Mouse (Mus musculus) urinary bladder, adult 2 months (tissue): Measurements from ENCODE around the gene Emc3. TPM values are rescaled to one million over a fixed set of nuclear protein-coding genes. Genes with fewer than 3 reads are reported as not detected.

Experiments
- polyA plus RNA-seq: library from polyadenylated mRNA; depleted of rRNA; stranded (reverse); fragments of >200 nt; gene quantifications from 2 replicates; pipeline ENCODE4 v1.2.3, GENCODE M21; 2012; rRNA removed

Emc3 gene
- polyA plus RNA-seq, 1 experiment, result 82.4 TPM

Other genes starting within 250 kb of the Emc3 start
- 0.03 and 0.18 TPM in 2 replicates for gene Cpne9, start 249.3 kb downstream of the Emc3 start, polyA plus RNA-seq
- 18.3 and 19.7 TPM in 2 replicates for gene Brpf1, start 224.5 kb downstream of the Emc3 start, polyA plus RNA-seq
- gene Ogg1, start 204.7 kb downstream of the Emc3 start, polyA plus RNA-seq, result 16.3 and 19.1 TPM in 2 replicates
- 71.5 and 80.8 TPM in 2 replicates for gene Camk1, start 187.7 kb downstream of the Emc3 start, polyA plus RNA-seq
- 36.3 and 38.5 TPM in 2 replicates for gene Tada3, start 153.8 kb downstream of the Emc3 start, polyA plus RNA-seq
- gene Arpc4, start 153.5 kb downstream of the Emc3 start, polyA plus RNA-seq, result 116 TPM in 2 replicates
- gene Ttll3, start 142.4 kb downstream of the Emc3 start, polyA plus RNA-seq, result 6.3 and 8.5 TPM in 2 replicates
- gene Rpusd3, start 112.3 kb downstream of the Emc3 start, polyA plus RNA-seq, result 11.8 and 17.3 TPM in 2 replicates
- gene Cidec, start 95.9 kb downstream of the Emc3 start, polyA plus RNA-seq, result 31.0 and 68.5 TPM in 2 replicates
- 54.5 and 61.3 TPM in 2 replicates for gene Jagn1, start 89.1 kb downstream of the Emc3 start, polyA plus RNA-seq
- gene Il17re, start 73.2 kb downstream of the Emc3 start, polyA plus RNA-seq, result 71.8 and 87.7 TPM in 2 replicates
- gene Il17rc, start 60.2 kb downstream of the Emc3 start, polyA plus RNA-seq, result 62.5 and 65.3 TPM in 2 replicates
- gene Creld1, start 48.4 kb downstream of the Emc3 start, polyA plus RNA-seq, result 46.1 and 58.4 TPM in 2 replicates
- 0.10 and 0.18 TPM in 2 replicates for gene Prrt3, start 29.7 kb downstream of the Emc3 start, polyA plus RNA-seq
- 4.7 and 5.8 TPM in 2 replicates for gene Fancd2, start within 50 bp of the Emc3 start, polyA plus RNA-seq
- not detected in 2 replicates for gene Fancd2os, start 69.1 kb upstream of the Emc3 start, polyA plus RNA-seq
- 176 and 195 TPM in 2 replicates for gene Brk1, start 73.1 kb upstream of the Emc3 start, polyA plus RNA-seq
- 14.9 and 22.5 TPM in 2 replicates for gene Vhl, start 92.3 kb upstream of the Emc3 start, polyA plus RNA-seq
- 69.3 and 91.4 TPM in 2 replicates for gene Irak2, start 106.8 kb upstream of the Emc3 start, polyA plus RNA-seq
- 29.3 and 31.7 TPM in 2 replicates for gene Tatdn2, start 165.4 kb upstream of the Emc3 start, polyA plus RNA-seq
- 0.15 and 0.23 TPM in 2 replicates for gene Ghrl, start 188.2 kb upstream of the Emc3 start, polyA plus RNA-seq
- gene Sec13, start 209.1 kb upstream of the Emc3 start, polyA plus RNA-seq, result 142 and 199 TPM in 2 replicates